Mouse (Mus musculus) lung, embryonic 15.5 days (tissue): Measurements from ENCODE around the gene Dut. TPM values are rescaled to one million over a fixed set of nuclear protein-coding genes. Genes with fewer than 3 reads are reported as not detected.

Experiments used
- ATAC-seq: fragments of 200-750 bp; cut with Nextera tagmentation; 2 replicates; pipeline ENCODE4 v1.8.0; 2017; ENCODE audit warnings: moderate number of reproducible peaks, borderline replicate concordance; ENCODE audit not compliant: low FRiP score, low TSS enrichment; ENCODE audit errors: extremely low read depth
- H3K27ac ChIP-seq: fragments of 300-500 bp; sonication (generic); 2 replicates; pipeline ENCODE4 v1.5.1; 2015; ENCODE audit warnings: moderate library complexity, mild to moderate bottlenecking, inconsistent platforms
- H3K27me3 ChIP-seq: fragments of 300-500 bp; sonication (generic); 2 replicates; pipeline ENCODE4 v1.6.1; 2015; ENCODE audit warnings: inconsistent platforms
- H3K36me3 ChIP-seq: fragments of 300-500 bp; sonication (generic); 2 replicates; pipeline ENCODE4 v1.6.1; 2015; ENCODE audit warnings: inconsistent platforms
- H3K4me1 ChIP-seq: fragments of 300-500 bp; sonication (generic); 2 replicates; pipeline ENCODE4 v1.6.1; 2015; ENCODE audit warnings: inconsistent platforms
- H3K4me2 ChIP-seq: fragments of 300-500 bp; sonication (generic); 2 replicates; pipeline ENCODE4 v1.6.1; 2015; ENCODE audit warnings: inconsistent platforms, mild to moderate bottlenecking, moderate library complexity
- H3K4me3 ChIP-seq: fragments of 300-500 bp; sonication (generic); 2 replicates; pipeline ENCODE4 v1.5.1; 2015; ENCODE audit warnings: mild to moderate bottlenecking, inconsistent platforms
- H3K9ac ChIP-seq: fragments of 300-500 bp; sonication (generic); 2 replicates; pipeline ENCODE4 v1.6.1; 2015; ENCODE audit warnings: inconsistent platforms
- H3K9me3 ChIP-seq: fragments of 300-500 bp; sonication (generic); 2 replicates; pipeline ENCODE4 v1.6.1; 2016; ENCODE audit warnings: inconsistent platforms
- WGBS: fragments of 180-500 bp; shearing (Covaris S2); methylation state at CpG from one replicate; pipeline ENCODE4 v1.1.7; 2015; 5-methylcytosine and 5-hydroxymethylcytosine counted together
- polyA plus RNA-seq: library from polyadenylated mRNA; unstranded; fragments of >200 nt; fragmentation: Nextera tagmentation; extraction: Ambion mirVana; gene quantifications from 2 replicates; pipeline ENCODE4 v1.2.1, GENCODE M21; 2015

Gene Dut
- polyA plus RNA-seq, result 164 and 176 TPM in 2 replicates

GRCm38 (mm10) chr2:125247108-125247961 is at the start of gene Dut:
Gene Dut, plus strand, starts transcription at chr2:125247190.
- peaks cover 37% of the 10 kb centered on the region for H3K4me1 ChIP-seq
- peak within 1 kb of the TSS; percentile 96 for H3K27ac ChIP-seq
- peak within 1 kb of the TSS; percentile 86 for H3K9ac ChIP-seq
- ATAC-seq, result peak; percentile 99
- under 1% methylated on average over 85 of the region's 96 CpGs for WGBS
- no peaks in the 10 kb centered on the region for H3K27me3 ChIP-seq
- H3K9me3 ChIP-seq, result no peaks in the 10 kb centered on the region
- peaks cover 21% of the 10 kb centered on the region for H3K36me3 ChIP-seq
- H3K4me2 ChIP-seq, result peak within 1 kb of the TSS; percentile 74
- H3K4me3 ChIP-seq, result peak within 1 kb of the TSS; percentile 85

- 69% methylated on average over 14 of the region's 14 CpGs for WGBS
Measured at GRCm38 (mm10) chr2:125208894-125209596, 37.9 kb upstream of the Dut start.

GRCm38 (mm10) chr2:125211831-125212510 is 35.0 kb upstream of the Dut start:
- peak; percentile 50; the same call in 1 of the 2 replicates for ATAC-seq
- 43% methylated on average over 10 of the region's 10 CpGs for WGBS
- no peak overlapping the region for H3K4me2 ChIP-seq
- H3K4me1 ChIP-seq, result peaks cover 15% of the 10 kb centered on the region; the same call in 1 of the 2 replicates
- no peaks in the 10 kb centered on the region for H3K27me3 ChIP-seq
- H3K36me3 ChIP-seq, result no peaks in the 10 kb centered on the region
- H3K9ac ChIP-seq, result no peak overlapping the region
- no peaks in the 10 kb centered on the region for H3K9me3 ChIP-seq
- no peak overlapping the region for H3K27ac ChIP-seq
- no peak overlapping the region for H3K4me3 ChIP-seq

More at GRCm38 (mm10) chr2:125208894-125209596, 37.9 kb upstream of the Dut start:
- Histone ChIP-seq H3K36me3 (no peaks in the 10 kb centered on the region), H3K4me2 (no peak overlapping the region), H3K9ac (no peak overlapping the region), H3K4me1 (peaks cover 15% of the 10 kb centered on the region; the same call in 1 of the 2 replicates), H3K9me3 (no peaks in the 10 kb centered on the region), H3K27me3 (no peaks in the 10 kb centered on the region), H3K4me3 (no peak overlapping the region), H3K27ac (no peak overlapping the region)
- ATAC-seq, result no peak

GRCm38 (mm10) chr2:125214592-125214991 is 32.4 kb upstream of the Dut start:
- Histone ChIP-seq H3K4me3 (no peak overlapping the region), H3K4me2 (no peak overlapping the region), H3K36me3 (no peaks in the 10 kb centered on the region), H3K4me1 (peaks cover 15% of the 10 kb centered on the region; the same call in 1 of the 2 replicates), H3K9me3 (no peaks in the 10 kb centered on the region), H3K27me3 (no peaks in the 10 kb centered on the region), H3K27ac (no peak overlapping the region), H3K9ac (no peak overlapping the region)
- WGBS, result under 1% methylated on average over 3 of the region's 3 CpGs
- no peak; the same call in 1 of the 2 replicates for ATAC-seq

- Histone ChIP-seq H3K4me3 (no peak overlapping the region), H3K4me1 (0 out of 2 replicates have a peak, but pooled peaks cover 4% of the 10 kb centered on the region), H3K36me3 (no peaks in the 10 kb centered on the region), H3K9ac (no peak overlapping the region), H3K27ac (no peak overlapping the region), H3K9me3 (no peaks in the 10 kb centered on the region), H3K4me2 (no peak overlapping the region), H3K27me3 (no peaks in the 10 kb centered on the region)
- ATAC-seq, result no peak
- WGBS, result 67% methylated on average over 6 of the region's 6 CpGs
Measured at GRCm38 (mm10) chr2:125217286-125217685, 29.7 kb upstream of the Dut start.

GRCm38 (mm10) chr2:125218566-125218965 is 28.4 kb upstream of the Dut start:
- ATAC-seq, result no peak
- Histone ChIP-seq H3K9me3 (no peaks in the 10 kb centered on the region), H3K4me3 (no peak overlapping the region), H3K27ac (no peak overlapping the region), H3K9ac (no peak overlapping the region), H3K4me1 (no peaks in the 10 kb centered on the region), H3K36me3 (no peaks in the 10 kb centered on the region), H3K27me3 (no peaks in the 10 kb centered on the region), H3K4me2 (no peak overlapping the region)
- 69% methylated on average over 1 of the region's 1 CpGs for WGBS

GRCm38 (mm10) chr2:125219268-125219667 is 27.7 kb upstream of the Dut start:
- Histone ChIP-seq H3K4me2 (no peak overlapping the region), H3K9ac (no peak overlapping the region), H3K9me3 (no peaks in the 10 kb centered on the region), H3K27ac (no peak overlapping the region), H3K36me3 (no peaks in the 10 kb centered on the region), H3K27me3 (no peaks in the 10 kb centered on the region), H3K4me3 (no peak overlapping the region), H3K4me1 (no peaks in the 10 kb centered on the region)
- ATAC-seq, result no peak
- 36% methylated on average over 3 of the region's 3 CpGs for WGBS

GRCm38 (mm10) chr2:125221673-125222072 is 25.3 kb upstream of the Dut start:
- no peak for ATAC-seq
- WGBS, result 74% methylated on average over 1 of the region's 1 CpGs

GRCm38 (mm10) chr2:125228472-125229409 is 18.2 kb upstream of the Dut start:
- Histone ChIP-seq H3K4me3 (no peak overlapping the region), H3K9ac (no peak overlapping the region), H3K9me3 (no peaks in the 10 kb centered on the region), H3K27me3 (no peaks in the 10 kb centered on the region), H3K27ac (no peak overlapping the region), H3K36me3 (no peaks in the 10 kb centered on the region), H3K4me1 (no peaks in the 10 kb centered on the region), H3K4me2 (no peak overlapping the region)
- 71% methylated on average over 11 of the region's 11 CpGs for whole genome bisulfite sequencing
- ATAC-seq, result no peak

More at GRCm38 (mm10) chr2:125221673-125222072, 25.3 kb upstream of the Dut start:
- Histone ChIP-seq H3K27me3 (no peaks in the 10 kb centered on the region), H3K4me1 (no peaks in the 10 kb centered on the region), H3K4me2 (no peak overlapping the region), H3K36me3 (no peaks in the 10 kb centered on the region), H3K9ac (no peak overlapping the region), H3K4me3 (no peak overlapping the region), H3K9me3 (no peaks in the 10 kb centered on the region), H3K27ac (no peak overlapping the region)

GRCm38 (mm10) chr2:125232183-125232582 is 14.8 kb upstream of the Dut start:
- Histone ChIP-seq H3K36me3 (no peaks in the 10 kb centered on the region), H3K27ac (no peak overlapping the region), H3K4me1 (no peaks in the 10 kb centered on the region), H3K4me3 (no peak overlapping the region), H3K27me3 (no peaks in the 10 kb centered on the region), H3K9ac (no peak overlapping the region), H3K9me3 (no peaks in the 10 kb centered on the region), H3K4me2 (no peak overlapping the region)
- ATAC-seq, result no peak
- WGBS, result 85% methylated on average over 4 of the region's 4 CpGs

- H3K4me2 ChIP-seq, result no peak overlapping the region
- no peak overlapping the region for H3K9ac ChIP-seq
- H3K27ac ChIP-seq, result no peak overlapping the region
- H3K4me3 ChIP-seq, result no peak overlapping the region
- H3K9me3 ChIP-seq, result no peaks in the 10 kb centered on the region
- no peaks in the 10 kb centered on the region for H3K27me3 ChIP-seq
- H3K36me3 ChIP-seq, result no peaks in the 10 kb centered on the region
- 60% methylated on average over 2 of the region's 2 CpGs for WGBS
- H3K4me1 ChIP-seq, result no peaks in the 10 kb centered on the region
- no peak for ATAC-seq
Measured at GRCm38 (mm10) chr2:125233537-125233936, 13.5 kb upstream of the Dut start.
